ENCODE assay signal across 8 mouse cellular contexts in genomic region chr5:122423083-122423482, GRCm38 (mm10). TPM values are rescaled to one million over a fixed set of nuclear protein-coding genes. Genes with fewer than 3 reads are reported as not detected.
DNase-seq lines count a peak whose midpoint lies in the region; ATAC-seq and TF ChIP-seq lines count a peak whose summit lies in the region.

No protein-coding gene starts in this region.

- WGBS in heart, adult 2 months = 14% methylated on average over 15 of the region's 15 CpGs
- 10% methylated on average over 15 of the region's 15 CpGs for WGBS in liver, adult 2 months

- H3K4me1 ChIP-seq in heart, adult 2 months (ENCODE audit: control insufficient read depth, insufficient read depth, low read length) = peaks cover 1% of the 10 kb centered on the region; the same call in 1 of the 2 replicates
- peaks cover 9% of the 10 kb centered on the region for H3K4me1 ChIP-seq in liver, adult 2 months (ENCODE audit: control insufficient read depth, insufficient read depth, low read length)

- no peak for TF ChIP-seq POLR2A in heart, adult 2 months (IDR thresholded peaks at IDR 0.05; ENCODE audit: insufficient read depth, low read depth, low read length)
- TF ChIP-seq POLR2A in liver, adult 2 months (IDR thresholded peaks at IDR 0.05; ENCODE audit: extremely low read depth, insufficient read depth, low read length) = no peak

- H3K4me3 ChIP-seq in heart, adult 2 months = peak overlapping the region; percentile 99
- peak overlapping the region; percentile 79 for H3K4me3 ChIP-seq in liver, adult 2 months (ENCODE audit: insufficient read depth, low read depth, low read length)

- no peaks in the 10 kb centered on the region for H3K27me3 ChIP-seq in heart, adult 2 months (ENCODE audit: control insufficient read depth, insufficient read depth, low read length)
- no peaks in the 10 kb centered on the region for H3K27me3 ChIP-seq in liver, adult 2 months (ENCODE audit: control insufficient read depth, insufficient read depth, low read length)

- ATAC-seq in erythroblast, adult 5-6 weeks (replicated peaks; ENCODE audit: low FRiP score, poor library complexity, severe bottlenecking) = peak; percentile 37; the same call in 1 of the 2 replicates

- DNase-seq in heart, adult 2 months = no peak
- no peak for DNase-seq in heart, postnatal 10 days
- DNase-seq in 416B (ENCODE audit: low read depth) = peak; percentile 53
- no peak for DNase-seq in liver, adult 2 months (ENCODE audit: extremely low read depth, low read depth, low spot score)
- DNase-seq in embryo, embryonic 9.5 days (ENCODE audit: extremely low spot score) = no peak
- DNase-seq in ovary, adult 18-20 months (ENCODE audit: low spot score) = no peak
- DNase-seq in cerebellum, adult 11-12 months = no peak

- TF ChIP-seq EP300 in heart, adult 2 months (IDR thresholded peaks at IDR 0.05; ENCODE audit: insufficient read depth, low read depth, low read length) = no peak

- peak overlapping the region; percentile 86 for H3K9ac ChIP-seq in heart, adult 2 months (ENCODE audit: low read depth, low read length)
- H3K9ac ChIP-seq in liver, adult 2 months (ENCODE audit: low read depth, low read length) = peak overlapping the region; percentile 90

- TF ChIP-seq CTCF in heart, adult 2 months (IDR thresholded peaks at IDR 0.05) = no peak
- no peak for TF ChIP-seq CTCF in liver, adult 2 months (IDR thresholded peaks at IDR 0.05; ENCODE audit: low read depth, low read length)

- intact Hi-C loops in heart, adult 2 months (cut with DNase I) = loop anchor here (2.0 kb wide), 1 partner anchor 22 kb away; no protein-coding TSS in a partner anchor
- intact Hi-C loops in heart, postnatal 10 days (cut with DNase I) = loop anchor here (5.0 kb wide), 2 partner anchors 204 to 304 kb away; no protein-coding TSS in a partner anchor

- no peaks in the 10 kb centered on the region; the same call in 1 of the 2 replicates for H3K36me3 ChIP-seq in heart, adult 2 months (ENCODE audit: control insufficient read depth, insufficient read depth, low read length)
- peaks cover 3% of the 10 kb centered on the region; the same call in 1 of the 2 replicates for H3K36me3 ChIP-seq in liver, adult 2 months (ENCODE audit: control insufficient read depth, insufficient read depth, low read length)

- no peak overlapping the region for H3K27ac ChIP-seq in heart, adult 2 months
- peak overlapping the region; percentile 48; the same call in 1 of the 2 replicates for H3K27ac ChIP-seq in liver, adult 2 months (replicated peaks; ENCODE audit: insufficient read depth, low read depth, low read length)

- H3K79me2 ChIP-seq in heart, adult 2 months (replicated peaks; ENCODE audit: control insufficient read depth, insufficient read depth, low read length) = peaks cover 3% of the 10 kb centered on the region; the same call in 1 of the 2 replicates
- H3K79me2 ChIP-seq in liver, adult 2 months (ENCODE audit: control insufficient read depth, insufficient read depth, low read length) = peaks cover 17% of the 10 kb centered on the region

RNA-seq across cellular contexts. Expression of gene Anapc7, which starts 1.6 kb away (rescaled TPM):
- 10 to 100 TPM; 25.9 to 27.1 TPM for total RNA-seq in heart, adult 2 months (2021)
- 23.2 and 25.4 TPM in 2 replicates for polyA plus RNA-seq in heart, adult 2 months (2012; rRNA removed)
- 10 to 100 TPM; 44.4 to 44.5 TPM for total RNA-seq in heart, postnatal 10 days (2021)
- total RNA-seq in erythroblast, adult 5-6 weeks (2015; ENCODE audit: low replicate concordance) = 13.2 and 14.6 TPM in 2 replicates
- total RNA-seq in erythroblast, adult 5-6 weeks (2017; ENCODE audit: low replicate concordance) = 15.9 and 16.3 TPM in 2 replicates
- total RNA-seq in liver, adult 2 months (2014; rRNA removed) = 12.1 and 12.6 TPM in 2 replicates
- 12.9 and 14.4 TPM in 2 replicates for polyA plus RNA-seq in liver, adult 2 months (2012; rRNA removed)

RNA-seq across cellular contexts. Expression of gene Arpc3, which starts 31.4 kb away (rescaled TPM):
- total RNA-seq in heart, adult 2 months (2021) = 10 to 100 TPM; 91.5 to 98.7 TPM
- 89.6 and 97.1 TPM in 2 replicates for polyA plus RNA-seq in heart, adult 2 months (2012; rRNA removed)
- total RNA-seq in heart, postnatal 10 days (2021) = 100 to 1,000 TPM; 140 to 150 TPM
- total RNA-seq in erythroblast, adult 5-6 weeks (2015; ENCODE audit: low replicate concordance) = 98.4 and 108 TPM in 2 replicates
- total RNA-seq in erythroblast, adult 5-6 weeks (2017; ENCODE audit: low replicate concordance) = 220 and 303 TPM in 2 replicates
- total RNA-seq in liver, adult 2 months (2014; rRNA removed) = 93.6 and 119 TPM in 2 replicates
- 93.9 and 121 TPM in 2 replicates for polyA plus RNA-seq in liver, adult 2 months (2012; rRNA removed)

RNA-seq across cellular contexts. Expression of gene Fam216a, which starts 50.9 kb away (rescaled TPM):
- total RNA-seq in heart, adult 2 months (2021) = 10 to 100 TPM; 11.1 to 12.3 TPM
- polyA plus RNA-seq in heart, adult 2 months (2012; rRNA removed) = 10.7 and 15.3 TPM in 2 replicates
- total RNA-seq in heart, postnatal 10 days (2021) = 10 to 100 TPM; 17.1 to 22.7 TPM
- total RNA-seq in erythroblast, adult 5-6 weeks (2015; ENCODE audit: low replicate concordance) = 6.5 and 9.0 TPM in 2 replicates
- 5.9 and 6.4 TPM in 2 replicates for total RNA-seq in erythroblast, adult 5-6 weeks (2017; ENCODE audit: low replicate concordance)
- 3.4 and 4.2 TPM in 2 replicates for total RNA-seq in liver, adult 2 months (2014; rRNA removed)
- polyA plus RNA-seq in liver, adult 2 months (2012; rRNA removed) = 2.8 and 3.4 TPM in 2 replicates

RNA-seq across cellular contexts. Expression of gene Gpn3, which starts 51.4 kb away (rescaled TPM):
- total RNA-seq in heart, adult 2 months (2021) = 10 to 100 TPM; 23.5 to 28.0 TPM
- polyA plus RNA-seq in heart, adult 2 months (2012; rRNA removed) = 19.2 and 19.8 TPM in 2 replicates
- total RNA-seq in heart, postnatal 10 days (2021) = 10 to 100 TPM; 24.3 to 25.5 TPM
- total RNA-seq in erythroblast, adult 5-6 weeks (2015; ENCODE audit: low replicate concordance) = 21.1 and 35.9 TPM in 2 replicates
- total RNA-seq in erythroblast, adult 5-6 weeks (2017; ENCODE audit: low replicate concordance) = 25.0 and 53.7 TPM in 2 replicates
- total RNA-seq in liver, adult 2 months (2014; rRNA removed) = 14.1 and 18.4 TPM in 2 replicates
- 23.5 and 24.6 TPM in 2 replicates for polyA plus RNA-seq in liver, adult 2 months (2012; rRNA removed)
